Mouse (Mus musculus) heart, adult 2 months (tissue): ENCODE data around the gene Pla2g7. TPM values are rescaled to one million over a fixed set of nuclear protein-coding genes. Genes with fewer than 3 reads are reported as not detected.
A peak's percentile ranks its signal among the peaks of the same experiment; 100 is the strongest.

Source experiments
- DNase-seq, 2 experiments: peaks; one replicate each; pipeline ENCODE4 v3.0.0; 2021
- H3K27ac ChIP-seq: fragments of 200-600 bp; 2 replicates; pipeline ENCODE4 v1.8.1; 2022
- H3K27me3 ChIP-seq: fragments of 200-500 bp; 2 replicates; pipeline ENCODE4 v1.6.1; 2012; ENCODE audit warnings: mild to moderate bottlenecking, low read length, inconsistent platforms, mixed read lengths; ENCODE audit not compliant: control insufficient read depth, insufficient read depth
- H3K36me3 ChIP-seq: fragments of 200-500 bp; 2 replicates; pipeline ENCODE4 v1.6.1; 2012; ENCODE audit warnings: low read length, inconsistent platforms; ENCODE audit not compliant: control insufficient read depth, insufficient read depth
- H3K4me1 ChIP-seq: fragments of 200-500 bp; 2 replicates; pipeline ENCODE4 v1.6.1; 2011; ENCODE audit warnings: low read length; ENCODE audit not compliant: control insufficient read depth, insufficient read depth
- H3K4me3 ChIP-seq: fragments of 200-600 bp; 2 replicates; pipeline ENCODE4 v1.8.1; 2022
- H3K79me2 ChIP-seq: fragments of 200-500 bp; replicated peaks from 2 replicates; pipeline ENCODE4 v1.6.1; 2012; ENCODE audit warnings: mild to moderate bottlenecking, inconsistent platforms, low read length, moderate library complexity, mixed read lengths; ENCODE audit not compliant: control insufficient read depth, insufficient read depth
- H3K9ac ChIP-seq: fragments of 200-500 bp; 2 replicates; pipeline ENCODE4 v1.6.1; 2012; ENCODE audit warnings: low read depth, mild to moderate bottlenecking, control low read depth, inconsistent platforms, low read length, mixed read lengths
- CTCF ChIP-seq: fragments of 200-600 bp; IDR thresholded peaks from 2 replicates; pipeline ENCODE4 v1.8.1; 2022; ENCODE audit warnings: antibody characterized with exemption, mild to moderate bottlenecking, moderate library complexity
- EP300 ChIP-seq: fragments of 200-500 bp; IDR thresholded peaks from 2 replicates; pipeline ENCODE4 v1.6.1; 2011; ENCODE audit warnings: low read depth, low read length, control low read depth; ENCODE audit not compliant: insufficient read depth
- POLR2A ChIP-seq: fragments of 200-500 bp; IDR thresholded peaks from 2 replicates; pipeline ENCODE4 v1.6.1; 2011; ENCODE audit warnings: mild to moderate bottlenecking, low read depth, low read length, control low read depth; ENCODE audit not compliant: insufficient read depth
- WGBS: fragments of 180-500 bp; shearing (Covaris S2); methylation state at CpG from one replicate; pipeline ENCODE4 v1.1.7; 2018; 5-methylcytosine and 5-hydroxymethylcytosine counted together
- intact Hi-C: fragments of 180-260 bp; cut with DNase I; formaldehyde crosslinking; loops from one replicate; pipeline ENCODE4 v1.15.1; 2025
- polyA plus RNA-seq: library from polyadenylated mRNA; depleted of rRNA; stranded (reverse); fragments of >200 nt; gene quantifications from 2 replicates; pipeline ENCODE4 v1.2.3, GENCODE M21; 2012
- total RNA-seq, 2 experiments: library from RNA; stranded (reverse); gene quantifications; 2 replicates each; pipeline ENCODE4 v1.2.3; 2021

The Pla2g7 gene
- total and polyA plus RNA-seq, 3 experiments = 3.5 to 6.2 (median 5.8) TPM

DNA sequence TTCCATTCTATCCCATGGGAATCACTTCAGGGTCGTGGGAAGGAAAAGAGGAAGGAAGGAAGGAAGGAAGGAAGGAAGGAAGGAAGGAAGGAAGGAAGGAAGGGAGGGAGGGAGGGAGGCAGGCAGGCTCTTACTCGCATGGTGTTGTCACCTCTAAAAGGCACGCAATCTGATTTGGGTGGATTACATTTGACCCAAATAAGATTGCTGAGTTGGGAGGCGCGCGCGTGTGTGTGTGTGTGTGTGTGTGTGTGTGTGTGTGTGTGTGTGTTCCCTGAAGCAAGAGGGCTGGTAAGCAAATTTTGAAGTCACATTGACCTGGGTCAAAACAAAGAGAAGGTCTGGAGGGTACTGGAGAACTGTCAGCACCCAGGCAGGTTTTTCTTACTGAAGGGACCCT lies 1.4 kb downstream of the Pla2g7 start:
- intact Hi-C loops = no loop called here
- no peak overlapping the region for H3K27ac ChIP-seq
- 60% methylated on average over 7 of the region's 7 CpGs for WGBS

DNA sequence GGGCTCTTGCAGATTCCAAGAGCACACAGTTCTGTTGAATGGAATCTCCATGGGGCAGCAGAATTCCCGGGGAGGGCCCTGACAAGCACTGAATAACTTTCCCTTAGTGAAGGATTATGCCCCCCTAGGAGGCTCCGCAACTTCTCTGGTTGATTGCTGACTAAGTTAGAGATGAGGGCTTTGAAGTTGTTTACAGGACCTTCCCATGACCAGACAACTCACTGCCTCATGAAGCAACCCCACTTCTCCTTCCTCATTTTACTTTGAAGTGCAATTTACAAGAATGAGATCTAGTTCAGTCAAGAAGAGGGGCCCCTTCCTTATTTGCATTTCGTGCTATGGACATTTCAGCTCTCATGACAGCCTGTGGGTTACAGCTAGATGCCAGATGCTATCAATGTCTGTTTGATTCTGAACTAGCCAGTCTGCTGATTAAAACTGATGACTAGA lies 5.8 kb downstream of the Pla2g7 start:
- Histone ChIP-seq H3K4me1 (no peaks in the 10 kb centered on the region), H3K27me3 (no peaks in the 10 kb centered on the region), H3K4me3 (no peak overlapping the region), H3K9ac (no peak overlapping the region), H3K27ac (no peak overlapping the region), H3K36me3 (no peaks in the 10 kb centered on the region), H3K79me2 (no peaks in the 10 kb centered on the region)
- DNase-seq = peak in 1 of 2 experiments; percentile 17
- WGBS = 49% methylated on average over 3 of the region's 3 CpGs
- TF ChIP-seq EP300 (no peak), CTCF (no peak), POLR2A (no peak)
- intact Hi-C loops = no loop called here

More for the DNA sequence above, 1.4 kb downstream of the Pla2g7 start:
- DNase-seq = no peak
- Histone ChIP-seq H3K79me2 (no peaks in the 10 kb centered on the region), H3K27me3 (no peaks in the 10 kb centered on the region), H3K4me3 (no peak overlapping the region), H3K9ac (no peak overlapping the region), H3K36me3 (no peaks in the 10 kb centered on the region), H3K4me1 (no peaks in the 10 kb centered on the region)
- TF ChIP-seq EP300 (no peak), POLR2A (no peak), CTCF (no peak)

DNA sequence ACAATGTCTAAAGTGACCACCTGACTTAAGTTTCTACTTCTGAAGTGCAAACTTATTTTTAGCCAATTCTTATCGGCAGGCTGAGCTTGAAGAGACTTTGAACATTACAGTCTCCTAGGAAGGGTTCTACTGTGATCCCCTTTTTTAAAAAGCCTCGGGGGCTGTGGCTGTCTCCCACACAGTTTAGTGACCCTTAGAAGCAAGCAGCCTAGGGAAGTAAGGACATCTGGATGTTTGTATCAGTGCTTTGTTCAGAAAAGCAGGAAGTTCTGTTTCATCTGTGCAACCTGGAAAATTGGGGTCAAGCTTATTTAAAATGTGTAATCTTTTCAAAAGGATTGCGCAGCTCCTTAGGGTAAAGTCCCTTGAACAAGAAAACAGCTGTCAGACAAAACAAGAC lies 12.6 kb downstream of the Pla2g7 start:
- no peak for DNase-seq
- Histone ChIP-seq H3K9ac (no peak overlapping the region), H3K27me3 (no peaks in the 10 kb centered on the region), H3K4me1 (peaks cover 7% of the 10 kb centered on the region), H3K36me3 (no peaks in the 10 kb centered on the region; the same call in 1 of the 2 replicates), H3K79me2 (no peaks in the 10 kb centered on the region), H3K27ac (peak overlapping the region; percentile 60), H3K4me3 (no peak overlapping the region)
- WGBS = 11% methylated on average over 3 of the region's 3 CpGs
- intact Hi-C loops = loop anchor here (10.0 kb wide), 1 partner anchor 46 kb away; no protein-coding TSS in a partner anchor
- TF ChIP-seq CTCF = no peak
- no peak for TF ChIP-seq POLR2A
- no peak for TF ChIP-seq EP300

DNA sequence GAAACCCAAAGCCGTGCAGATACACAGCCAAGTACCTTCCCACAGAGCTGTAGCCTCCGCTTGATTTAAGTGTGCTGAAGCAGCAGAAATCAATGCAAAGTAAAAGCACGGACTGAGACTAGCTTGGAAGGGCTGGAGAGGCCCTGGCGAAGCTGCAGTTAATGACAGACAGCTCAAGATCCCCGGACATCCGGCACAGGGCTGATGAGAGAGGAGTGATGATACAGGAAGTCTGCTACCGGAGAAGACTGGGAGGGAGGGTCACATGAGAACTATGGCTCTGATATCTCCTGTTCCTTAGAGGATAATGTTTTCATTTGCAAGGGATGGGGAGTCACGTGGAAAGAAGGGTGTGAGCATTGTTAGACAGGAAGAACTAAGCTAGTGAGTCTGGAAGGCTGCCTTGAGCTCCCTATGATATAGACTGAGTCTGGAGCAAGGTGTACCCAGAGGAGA lies 13.1 kb downstream of the Pla2g7 start:
- H3K79me2 ChIP-seq = no peaks in the 10 kb centered on the region
- intact Hi-C loops = loop anchor here (10.0 kb wide), 1 partner anchor 46 kb away; no protein-coding TSS in a partner anchor
- H3K27me3 ChIP-seq = no peaks in the 10 kb centered on the region
- DNase-seq = peak; percentile 34
- TF ChIP-seq POLR2A (no peak), CTCF (no peak), EP300 (no peak)
- 14% methylated on average over 8 of the region's 8 CpGs for WGBS
- no peaks in the 10 kb centered on the region; the same call in 1 of the 2 replicates for H3K36me3 ChIP-seq
- H3K27ac ChIP-seq = peak overlapping the region; percentile 60
- H3K4me1 ChIP-seq = peaks cover 7% of the 10 kb centered on the region
- H3K4me3 ChIP-seq = no peak overlapping the region
- H3K9ac ChIP-seq = no peak overlapping the region

DNA sequence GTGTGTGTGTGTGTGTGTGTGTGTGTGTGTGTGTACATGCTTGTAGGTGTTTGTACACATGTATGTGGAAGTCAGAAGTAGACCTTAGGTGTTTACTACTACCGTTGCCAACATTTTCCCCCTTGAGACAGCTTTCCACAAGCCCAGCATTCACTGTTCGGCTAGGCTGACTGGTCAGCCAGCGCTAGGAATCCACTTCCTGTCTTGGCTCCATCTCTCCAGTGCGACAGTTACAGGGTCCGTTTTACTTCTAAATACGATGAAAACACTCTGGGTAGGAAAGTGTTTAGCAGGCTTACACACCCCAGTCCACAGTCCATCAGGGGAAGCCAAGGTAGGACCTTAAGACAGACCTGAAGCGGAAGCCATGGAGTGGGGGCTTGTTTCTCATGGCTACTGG lies 16.9 kb downstream of the Pla2g7 start:
- Histone ChIP-seq H3K36me3 (no peaks in the 10 kb centered on the region; the same call in 1 of the 2 replicates), H3K79me2 (no peaks in the 10 kb centered on the region), H3K27ac (no peak overlapping the region), H3K9ac (no peak overlapping the region), H3K4me3 (no peak overlapping the region), H3K4me1 (peaks cover 7% of the 10 kb centered on the region), H3K27me3 (no peaks in the 10 kb centered on the region)
- intact Hi-C loops = loop anchor here (10.0 kb wide), 1 partner anchor 50 kb away; no protein-coding TSS in a partner anchor
- DNase-seq = no peak
- 40% methylated on average over 7 of the region's 7 CpGs for WGBS
- TF ChIP-seq EP300 (no peak), CTCF (no peak), POLR2A (no peak)

DNA sequence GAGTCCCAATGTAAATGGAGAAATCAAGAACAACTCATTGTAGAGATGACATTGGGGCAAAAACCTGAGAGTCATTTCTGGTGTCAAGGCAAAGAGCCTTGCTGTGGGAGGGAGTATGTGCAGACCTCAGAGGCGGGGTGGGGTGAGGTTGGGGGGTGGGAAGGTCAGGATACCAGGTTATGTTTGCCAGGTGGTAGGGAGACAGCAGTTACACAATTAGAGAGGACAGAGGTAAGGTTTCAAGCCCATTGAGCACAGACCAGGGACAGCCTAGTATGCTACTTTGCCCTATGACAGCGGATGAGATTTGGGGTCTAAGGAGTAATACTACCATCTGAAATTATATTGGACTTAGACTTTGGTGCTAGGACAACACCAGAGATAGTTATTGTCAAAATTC lies 19.4 kb downstream of the Pla2g7 start:
- no peaks in the 10 kb centered on the region for H3K36me3 ChIP-seq
- no peaks in the 10 kb centered on the region for H3K79me2 ChIP-seq
- H3K27ac ChIP-seq = no peak overlapping the region
- TF ChIP-seq CTCF (no peak), EP300 (no peak), POLR2A (no peak)
- no peak for DNase-seq
- H3K4me1 ChIP-seq = peaks cover 3% of the 10 kb centered on the region; the same call in 1 of the 2 replicates
- H3K4me3 ChIP-seq = no peak overlapping the region
- WGBS = 95% methylated on average over 2 of the region's 2 CpGs
- no peaks in the 10 kb centered on the region for H3K27me3 ChIP-seq
- intact Hi-C loops = loop anchor here (10.0 kb wide), 1 partner anchor 52 kb away; no protein-coding TSS in a partner anchor
- H3K9ac ChIP-seq = no peak overlapping the region
